ENCODE assay signal across 8 mouse cellular contexts in genomic region chr2:112799995-112800353, GRCm38 (mm10).
A peak's percentile ranks its signal among the peaks of the same experiment; 100 is the strongest.
DNase-seq lines count a peak whose midpoint lies in the region; ATAC-seq and TF ChIP-seq lines count a peak whose summit lies in the region.

No protein-coding gene starts in this region.

- H3K4me1 ChIP-seq in testis, adult 2 months (ENCODE audit: control insufficient read depth, insufficient read depth, low read length) = no peaks in the 10 kb centered on the region
- H3K4me1 ChIP-seq in hindbrain, postnatal 0 days (ENCODE audit: insufficient read depth, low read length) = no peaks in the 10 kb centered on the region
- no peaks in the 10 kb centered on the region for H3K4me1 ChIP-seq in midbrain, embryonic 10.5 days
- no peaks in the 10 kb centered on the region for H3K4me1 ChIP-seq in small intestine, adult 2 months (ENCODE audit: control insufficient read depth, insufficient read depth, insufficient read length, low read length)

- 17% methylated on average over 8 of the region's 8 CpGs for WGBS in hindbrain, postnatal 0 days
- 24% methylated on average over 8 of the region's 8 CpGs for WGBS in midbrain, embryonic 10.5 days
- 7% methylated on average over 8 of the region's 8 CpGs for WGBS in small intestine, adult 2 months

- no peak for TF ChIP-seq POLR2A in testis, adult 2 months (IDR thresholded peaks at IDR 0.05; ENCODE audit: control insufficient read depth, low read depth, low read length)
- no peak for TF ChIP-seq POLR2A in small intestine, adult 2 months (IDR thresholded peaks at IDR 0.05; ENCODE audit: low read depth, low read length)

- no peak for DNase-seq in testis, postnatal 14 days (ENCODE audit: low spot score)
- peak; percentile 61 for DNase-seq in cerebellum, adult 8-10 months
- DNase-seq in hindbrain, postnatal 0 days (ENCODE audit: low spot score) = peak; percentile 83
- DNase-seq in left cerebral cortex, adult 8-10 months (ENCODE audit: low spot score in 2 of 2) = peak; percentile 30 to 60
- peak; percentile 63 for DNase-seq in midbrain, embryonic 10.5 days (ENCODE audit: low spot score)

- H3K4me2 ChIP-seq in hindbrain, postnatal 0 days (ENCODE audit: low read depth, low read length) = no peak overlapping the region

- H3K27ac ChIP-seq in testis, adult 2 months (ENCODE audit: control insufficient read depth, insufficient read depth, low read depth, low read length) = no peak overlapping the region
- no peak overlapping the region for H3K27ac ChIP-seq in hindbrain, postnatal 0 days
- no peak overlapping the region for H3K27ac ChIP-seq in midbrain, embryonic 10.5 days (replicated peaks)
- H3K27ac ChIP-seq in small intestine, adult 2 months (ENCODE audit: insufficient read depth, low read depth, low read length) = no peak overlapping the region

- H3K36me3 ChIP-seq in testis, adult 2 months (ENCODE audit: control insufficient read depth, insufficient read depth, low read length) = no peaks in the 10 kb centered on the region
- no peaks in the 10 kb centered on the region for H3K36me3 ChIP-seq in hindbrain, postnatal 0 days (ENCODE audit: insufficient read depth, low read length)
- H3K36me3 ChIP-seq in midbrain, embryonic 10.5 days = no peaks in the 10 kb centered on the region
- H3K36me3 ChIP-seq in small intestine, adult 2 months (ENCODE audit: control insufficient read depth, insufficient read depth, low read length) = no peaks in the 10 kb centered on the region

- H3K9me3 ChIP-seq in hindbrain, postnatal 0 days (ENCODE audit: low read length) = no peaks in the 10 kb centered on the region
- H3K9me3 ChIP-seq in midbrain, embryonic 10.5 days (replicated peaks) = no peaks in the 10 kb centered on the region

- no peaks in the 10 kb centered on the region for H3K27me3 ChIP-seq in testis, adult 2 months (ENCODE audit: control insufficient read depth, insufficient read depth, low read length)
- no peaks in the 10 kb centered on the region for H3K27me3 ChIP-seq in hindbrain, postnatal 0 days (ENCODE audit: insufficient read depth, low read length)
- H3K27me3 ChIP-seq in midbrain, embryonic 10.5 days (ENCODE audit: low read depth, poor library complexity, severe bottlenecking) = no peaks in the 10 kb centered on the region
- H3K27me3 ChIP-seq in small intestine, adult 2 months (ENCODE audit: control insufficient read depth, insufficient read depth, low read length) = no peaks in the 10 kb centered on the region

- peak; percentile 52; the same call in 1 of the 2 replicates for TF ChIP-seq CTCF in testis, adult 2 months (IDR thresholded peaks at IDR 0.05; ENCODE audit: control insufficient read depth, insufficient read depth, insufficient replicate concordance, low read depth, low read length)
- TF ChIP-seq CTCF in hindbrain, postnatal 0 days (IDR thresholded peaks at IDR 0.05; ENCODE audit: low read depth) = peak; percentile 95
- peak; percentile 76; the same call in 1 of the 2 replicates for TF ChIP-seq CTCF in small intestine, adult 2 months (IDR thresholded peaks at IDR 0.05; ENCODE audit: extremely low read depth, insufficient read length, insufficient replicate concordance, low read depth, low read length)

- no peak overlapping the region for H3K9ac ChIP-seq in hindbrain, postnatal 0 days (replicated peaks; ENCODE audit: low read length)

- peak; percentile 91 for ATAC-seq in frontal cortex, adult (ENCODE audit: low TSS enrichment)
- ATAC-seq in hindbrain, postnatal 0 days = peak; percentile 87

- H3K4me3 ChIP-seq in testis, adult 2 months (ENCODE audit: control insufficient read depth, low read depth, low read length) = no peak overlapping the region
- no peak overlapping the region for H3K4me3 ChIP-seq in hindbrain, postnatal 0 days (ENCODE audit: low read length)
- H3K4me3 ChIP-seq in midbrain, embryonic 10.5 days = no peak overlapping the region
- no peak overlapping the region for H3K4me3 ChIP-seq in small intestine, adult 2 months (ENCODE audit: low read depth, low read length)
